Mouse (Mus musculus) retina, adult 2 months (tissue): ENCODE measurements at regions not wholly inside any gene's neighbourhood (a gene's known extent, or its start where the extent isn't known, plus 50 kb on each side); places are given as distances from the start of the nearest gene placed in this dataset.

Source experiments
- DNase-seq: peaks from one replicate; pipeline ENCODE4 v3.0.0-alpha.2; 2012; ENCODE audit warnings: low read depth, low spot score

GRCm38 (mm10) chr14:71895468-71895867 is 596.2 kb downstream of the Gm9195 start:
- no peak for DNase-seq

DNA sequence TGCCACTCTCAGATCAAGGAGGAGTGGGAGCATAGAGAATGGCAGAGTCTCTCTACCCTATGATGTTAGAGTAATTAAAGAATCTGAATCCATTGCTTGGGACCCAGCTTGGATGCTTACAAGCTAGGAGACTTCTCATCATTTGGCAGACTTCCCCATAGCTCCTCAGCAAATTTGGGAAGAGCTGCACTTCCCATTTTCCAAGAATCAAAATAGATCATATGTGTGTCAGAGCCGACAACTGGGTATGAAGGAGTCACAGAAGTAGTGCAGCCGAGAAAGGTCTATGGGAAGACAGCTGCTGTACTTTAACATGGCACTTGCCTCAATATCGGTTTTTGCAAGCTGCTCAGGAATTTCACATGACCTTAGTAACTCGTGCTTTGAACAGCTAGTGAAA is 596.8 kb downstream of the Gm9195 start:
- no peak for DNase-seq

GRCm38 (mm10) chr14:71893361-71893760 is 598.3 kb downstream of the Gm9195 start:
- DNase-seq, result no peak

DNA sequence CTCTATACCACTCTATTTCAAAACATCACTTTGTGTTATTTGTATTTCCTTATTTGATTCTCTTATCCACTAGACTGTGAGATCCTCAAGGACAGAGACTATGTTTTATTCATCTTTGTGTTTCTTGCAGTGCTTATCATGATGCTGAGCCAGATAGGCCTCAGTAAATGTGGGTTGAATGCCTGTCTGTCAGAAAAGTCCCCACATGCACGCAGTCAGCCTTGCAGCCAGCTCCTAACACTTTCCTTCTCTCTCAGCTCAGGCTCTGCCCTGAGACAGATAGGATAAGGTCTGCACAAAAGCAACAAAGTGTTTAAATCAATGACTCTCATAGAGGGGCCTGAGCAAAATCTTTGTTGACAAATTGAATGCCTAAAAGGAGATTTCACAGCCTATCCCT is 600.0 kb downstream of the Gm9195 start:
- no peak for DNase-seq

- DNase-seq, result peak; percentile 3
These were observed 608.8 kb downstream of the Gm9195 start for GRCm38 (mm10) chr14:71882871-71883270.

DNA sequence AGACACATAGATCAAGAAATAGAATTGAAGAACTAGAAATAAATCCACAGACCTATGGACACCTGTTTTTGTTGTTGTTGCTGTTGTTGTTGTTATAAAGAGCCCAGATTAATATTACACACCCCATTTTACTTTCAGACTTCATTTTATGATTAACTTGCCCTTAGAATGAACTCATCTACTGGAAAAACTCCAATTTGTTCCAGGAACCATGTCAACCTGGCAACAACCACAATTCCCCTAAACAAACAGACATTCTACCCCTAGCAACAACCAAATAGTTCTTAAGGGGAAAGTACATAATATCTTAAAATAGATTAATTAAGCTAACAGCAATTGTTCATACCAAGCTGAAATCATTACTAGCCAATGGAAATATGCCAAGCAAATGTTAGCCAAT is 646.1 kb downstream of the Gm9195 start:
- DNase-seq, result no peak

DNA sequence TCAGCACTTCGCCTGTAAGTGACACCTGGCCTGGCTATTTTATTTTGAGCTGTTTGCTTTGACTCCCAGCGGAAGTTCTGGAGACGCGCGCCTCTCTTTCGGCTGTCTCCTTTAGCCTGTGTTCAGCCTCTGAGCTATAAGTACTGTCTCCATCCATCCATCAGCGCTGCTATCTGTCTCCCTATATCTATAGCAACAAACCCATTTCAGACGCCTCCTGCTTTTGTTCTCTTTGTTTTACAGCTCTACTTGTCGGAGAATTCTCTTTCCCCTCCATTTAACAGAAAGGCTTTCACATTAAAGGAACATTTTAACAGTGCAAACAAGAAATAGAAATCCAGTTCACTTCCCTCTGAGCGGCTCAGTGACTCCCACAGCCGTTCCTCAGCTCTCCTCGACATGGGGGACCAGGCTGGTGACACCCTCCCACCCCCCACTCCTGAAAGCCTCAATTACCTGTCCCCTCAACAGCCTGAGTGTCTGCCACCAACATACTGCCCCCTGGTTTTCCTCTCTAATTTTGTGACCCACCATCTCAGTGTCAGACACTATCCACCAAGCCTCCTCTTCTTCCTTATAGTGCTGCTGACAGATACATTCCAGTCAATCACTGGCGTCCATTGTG is 682.7 kb downstream of the Gm9195 start:
- no peak for DNase-seq

- no peak for DNase-seq
These were observed 686.0 kb downstream of the Gm9195 start for GRCm38 (mm10) chr14:71805624-71806023.

- no peak for DNase-seq
These were observed 691.8 kb downstream of the Gm9195 start for GRCm38 (mm10) chr14:71799861-71800260.

DNA sequence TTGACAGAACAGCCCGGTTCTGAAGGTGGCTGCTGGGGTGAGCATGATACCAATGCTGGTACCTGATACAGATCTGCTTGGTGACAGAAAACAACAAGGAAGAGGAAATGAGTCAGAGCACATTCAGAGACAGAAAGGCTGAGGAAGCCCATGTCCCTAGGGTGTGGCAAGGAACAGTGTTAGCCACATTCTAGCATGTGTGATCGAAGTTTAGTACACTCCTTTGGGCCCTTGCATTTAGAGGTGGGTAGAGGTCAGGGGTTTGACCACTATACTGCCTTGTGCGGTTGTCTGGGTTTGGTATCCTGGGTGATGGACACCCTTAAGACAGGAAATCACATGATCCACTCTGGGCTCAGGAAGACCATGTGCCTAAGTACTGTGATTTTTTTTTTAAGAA is 695.9 kb downstream of the Gm9195 start:
- DNase-seq, result no peak

- no peak for DNase-seq
These were observed 714.6 kb downstream of the Gm9195 start for GRCm38 (mm10) chr14:71776990-71777525.

DNA sequence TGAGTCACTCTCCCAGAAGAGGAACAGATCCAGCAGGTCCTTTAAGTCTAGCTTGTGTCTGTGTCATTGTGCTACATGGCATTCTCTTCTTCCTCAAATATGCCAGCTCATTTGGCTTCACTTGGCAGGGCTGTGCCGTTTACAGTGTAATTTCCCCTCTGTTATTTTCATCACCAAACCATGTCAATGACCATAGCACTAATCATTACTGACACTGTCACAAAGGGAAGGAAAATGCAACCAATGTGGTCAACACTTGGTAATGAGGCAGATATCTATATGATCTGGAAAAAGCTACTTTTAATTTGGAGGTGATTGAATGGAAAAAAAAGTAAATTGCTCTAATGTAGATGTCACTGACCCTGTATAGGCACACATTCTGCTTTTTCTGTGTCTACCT is 724.8 kb downstream of the Gm9195 start:
- no peak for DNase-seq

DNA sequence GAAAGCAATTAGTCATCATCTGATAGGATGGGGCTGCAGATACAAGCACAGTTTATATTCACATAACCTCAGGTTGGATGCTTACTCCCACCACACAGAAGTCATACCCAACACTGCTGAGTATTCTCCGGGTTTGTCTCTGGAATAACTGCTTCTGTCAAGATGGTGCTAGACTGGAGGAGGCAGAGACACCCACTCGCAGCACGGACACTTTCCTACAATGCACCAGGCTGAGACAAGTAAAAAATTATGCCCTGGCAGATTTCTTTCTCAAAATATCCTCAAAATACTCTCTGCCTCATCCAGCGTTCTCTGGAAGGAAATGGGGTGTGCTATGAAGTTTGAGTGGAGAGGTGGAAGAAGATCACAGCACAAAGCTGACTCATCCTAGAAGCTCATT is 763.1 kb downstream of the Gm9195 start:
- DNase-seq, result no peak

DNA sequence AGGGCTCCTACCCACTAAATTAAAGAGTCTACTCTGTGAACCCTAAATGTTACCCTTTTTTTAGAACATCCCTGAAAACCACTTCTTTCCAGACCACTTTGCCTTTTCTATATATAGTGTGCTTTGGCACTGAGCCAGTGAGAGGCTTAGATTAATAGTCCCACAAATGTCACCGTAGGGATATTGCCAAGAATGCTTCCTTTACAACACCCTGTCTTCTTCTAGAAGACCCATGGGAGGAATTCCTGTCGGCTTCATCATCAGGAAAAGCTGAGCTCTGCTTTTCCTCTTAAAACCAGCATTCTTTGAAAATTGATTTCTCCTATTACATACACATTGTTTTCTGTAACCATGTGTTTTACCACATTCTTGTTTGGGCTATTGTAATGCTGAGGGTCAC is 768.1 kb downstream of the Gm9195 start:
- no peak for DNase-seq

DNA sequence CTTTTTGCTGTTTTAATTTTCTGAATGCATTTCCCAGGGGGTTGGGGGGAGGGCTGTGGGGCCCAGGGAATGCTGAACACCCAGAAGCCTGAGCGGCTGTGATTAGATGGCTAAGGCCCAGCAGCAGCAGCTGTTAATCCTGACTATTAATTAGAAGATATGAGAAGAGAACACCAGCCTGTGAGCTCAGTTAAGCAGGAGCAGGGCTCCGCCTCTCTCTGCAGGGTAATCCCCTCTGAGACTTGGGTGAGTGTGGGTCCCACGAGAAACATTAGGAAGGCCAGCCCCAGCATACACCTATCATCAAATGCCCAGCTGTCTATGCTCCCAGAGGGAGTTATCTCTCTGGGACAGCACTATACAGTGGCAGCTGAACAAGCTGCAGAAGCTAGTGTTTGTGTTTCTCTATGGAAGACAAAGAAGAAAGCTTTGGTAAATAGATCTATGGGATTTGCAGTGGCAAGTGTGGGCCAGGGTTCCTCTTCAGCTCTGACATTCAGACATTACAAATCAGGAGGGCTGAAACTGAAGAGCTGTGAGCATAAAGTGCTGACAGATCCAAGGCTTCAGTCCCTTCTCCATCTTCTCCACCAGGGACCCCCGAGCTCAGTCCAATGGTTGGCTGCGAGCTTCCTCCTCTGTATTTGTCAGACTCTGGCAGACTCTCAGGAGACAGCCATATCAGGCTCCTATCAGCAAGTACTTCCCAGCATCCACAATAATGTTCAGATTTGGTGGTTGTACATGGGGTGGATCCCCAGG is 781.9 kb downstream of the Gm9195 start:
- no peak for DNase-seq

DNA sequence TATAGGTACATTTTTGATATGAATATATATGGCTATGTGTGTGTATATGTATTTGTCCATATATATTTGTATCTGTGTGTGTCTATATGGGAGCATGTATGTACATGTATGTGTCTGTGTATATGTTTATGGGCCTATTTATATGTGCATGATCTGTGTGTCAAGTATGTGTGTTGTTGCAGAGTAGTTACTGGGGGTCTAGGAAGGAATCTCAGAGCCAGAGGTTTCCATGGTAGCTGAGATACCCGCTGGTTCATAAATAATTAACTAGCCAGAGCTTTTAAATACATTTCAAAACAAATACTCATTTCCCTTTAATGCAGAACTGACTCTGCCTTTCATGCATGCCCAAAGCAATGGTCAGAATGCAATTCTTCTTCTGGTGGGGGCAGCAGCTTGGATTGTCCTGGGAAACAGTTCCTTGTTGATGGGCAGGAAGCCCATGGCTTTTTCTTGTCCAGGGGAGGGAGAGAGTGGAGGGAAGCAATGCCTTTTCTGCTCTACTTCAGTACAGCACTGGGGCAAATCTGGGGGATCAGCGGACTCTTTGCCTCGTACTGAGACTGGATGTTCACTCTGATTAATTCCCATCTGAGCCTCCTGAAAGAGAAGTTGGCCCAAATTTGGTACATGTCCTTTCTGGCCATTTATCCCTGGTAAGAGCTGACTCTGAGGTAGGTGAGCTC is 798.7 kb downstream of the Gm9195 start:
- DNase-seq, result no peak

- DNase-seq, result no peak
These were observed 817.1 kb downstream of the Gm9195 start for GRCm38 (mm10) chr14:71674564-71674963.

DNA sequence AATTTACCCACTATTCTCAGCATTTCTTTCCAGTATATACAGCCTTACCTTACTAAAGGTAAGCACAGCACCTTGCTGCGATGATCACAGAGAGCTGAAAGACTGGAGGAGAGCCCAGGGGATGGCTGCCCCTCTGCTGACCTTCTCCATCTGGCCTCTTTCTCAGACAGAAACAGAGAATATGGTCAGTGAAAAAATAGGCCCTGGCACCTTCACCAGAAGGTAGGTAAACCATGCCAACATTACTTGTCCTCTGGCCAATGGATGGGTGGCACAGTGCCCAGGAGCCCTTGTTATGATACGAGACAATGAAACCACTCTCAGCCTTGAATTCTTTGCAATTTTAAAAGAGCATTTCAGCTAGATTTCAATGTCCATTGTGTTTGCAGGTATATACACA is 817.8 kb downstream of the Gm9195 start:
- DNase-seq, result no peak

- DNase-seq, result no peak
These were observed 819.2 kb downstream of the Gm9195 start for GRCm38 (mm10) chr14:71672481-71672880.

DNA sequence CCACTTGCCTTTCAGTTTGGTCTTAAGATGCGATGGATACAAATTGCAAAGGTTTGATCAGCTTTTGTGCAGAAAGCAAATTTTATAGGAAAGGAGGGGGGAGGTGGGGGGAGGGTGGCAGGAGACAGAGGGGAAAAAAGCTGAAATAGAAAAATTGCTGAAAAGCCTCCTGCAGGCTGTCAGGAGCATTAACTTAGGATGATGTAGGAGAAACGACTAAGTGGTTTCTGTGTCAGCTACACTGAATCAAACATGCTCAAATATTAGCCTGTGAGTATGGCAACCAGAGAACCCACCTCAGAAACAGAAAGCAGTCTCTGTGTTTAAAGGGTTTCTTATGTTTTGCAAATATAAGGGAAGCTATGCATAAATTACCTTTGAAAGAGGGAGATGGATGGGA is 819.6 kb downstream of the Gm9195 start:
- DNase-seq, result no peak

DNA sequence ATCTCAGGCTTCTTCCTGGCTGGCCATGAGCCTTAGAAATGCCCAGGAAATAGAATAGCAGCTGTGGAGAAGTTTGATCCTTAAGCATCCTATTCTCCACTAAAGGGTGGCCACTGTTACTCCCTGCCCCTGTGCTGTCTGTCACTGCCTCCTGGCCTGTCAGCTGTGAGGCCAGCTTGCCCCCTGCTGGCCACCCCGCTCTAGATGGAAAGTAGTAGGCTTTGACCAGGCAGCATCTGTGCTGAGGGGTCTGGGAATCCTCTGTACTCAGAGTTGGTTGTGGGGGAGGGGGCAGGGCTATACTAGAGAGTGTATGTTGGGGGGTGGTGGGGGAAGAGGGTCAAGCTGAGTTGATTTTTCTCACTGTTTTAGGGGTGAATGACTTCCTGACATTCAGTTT is 821.2 kb downstream of the Gm9195 start:
- peak; percentile 18 for DNase-seq

DNA sequence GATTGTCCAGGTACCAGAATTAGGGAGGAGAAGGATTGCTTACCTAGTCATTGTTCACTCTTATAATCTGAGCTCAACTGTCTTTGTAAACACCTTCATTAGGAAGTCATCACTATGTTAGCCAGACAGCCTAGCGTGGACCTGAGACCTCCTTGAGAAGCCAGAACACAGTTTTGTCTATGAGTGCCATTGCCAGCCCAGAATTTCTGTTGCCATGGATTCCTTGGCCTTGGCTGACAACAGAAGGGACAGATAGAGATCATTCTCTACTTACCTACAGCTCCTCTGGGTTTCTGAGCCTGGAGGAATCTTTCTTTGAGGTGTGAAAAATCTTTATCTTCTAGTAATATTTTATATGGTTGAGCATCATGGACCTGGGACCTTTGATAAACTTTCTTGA is 825.0 kb downstream of the Gm9195 start:
- no peak for DNase-seq

GRCm38 (mm10) chr14:71660166-71660565 is 831.5 kb downstream of the Gm9195 start:
- no peak for DNase-seq
